Mouse (Mus musculus): ENCODE results near the gene Crip2.

DNA sequence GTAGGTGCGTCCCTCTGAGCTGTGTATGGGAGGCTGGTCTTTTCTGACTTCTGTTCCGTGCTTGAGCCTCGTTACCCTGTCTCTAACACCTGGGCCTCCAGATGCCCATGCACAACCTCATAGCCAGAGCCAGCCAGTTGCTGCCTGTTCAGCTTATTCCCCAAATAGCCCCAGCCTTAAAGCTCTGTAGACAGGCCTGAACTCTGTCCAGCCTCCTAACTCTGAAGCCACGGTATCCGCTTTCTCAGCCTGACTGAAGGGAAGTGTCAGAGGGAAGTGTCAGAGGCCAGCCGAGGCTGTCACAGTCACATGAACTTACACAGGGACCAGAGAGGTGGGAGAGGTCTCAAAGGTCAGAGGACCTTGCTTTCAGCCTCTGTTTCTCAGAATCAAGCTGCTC, 15.3 kb upstream of the Crip2 start:
- TF ChIP-seq TAL1 (IDR thresholded peaks at IDR 0.05; ENCODE audit: low read length) (no peak), GATA1 (IDR thresholded peaks at IDR 0.05; ENCODE audit: low read length) (no peak)
